Mouse (Mus musculus) adipocyte (in vitro differentiated cells): ENCODE results near the gene Zfp239.
"Not testable (repeated sequence)": the region's sequence is repeated elsewhere in the genome, so short reads cannot be mapped to it uniquely, and the experiment has no call there.

Source experiments
- DNase-seq: peaks from one replicate; pipeline ENCODE4 v3.0.0-alpha.2; 2016; ENCODE audit warnings: low spot score

Gene Zfp239

DNA sequence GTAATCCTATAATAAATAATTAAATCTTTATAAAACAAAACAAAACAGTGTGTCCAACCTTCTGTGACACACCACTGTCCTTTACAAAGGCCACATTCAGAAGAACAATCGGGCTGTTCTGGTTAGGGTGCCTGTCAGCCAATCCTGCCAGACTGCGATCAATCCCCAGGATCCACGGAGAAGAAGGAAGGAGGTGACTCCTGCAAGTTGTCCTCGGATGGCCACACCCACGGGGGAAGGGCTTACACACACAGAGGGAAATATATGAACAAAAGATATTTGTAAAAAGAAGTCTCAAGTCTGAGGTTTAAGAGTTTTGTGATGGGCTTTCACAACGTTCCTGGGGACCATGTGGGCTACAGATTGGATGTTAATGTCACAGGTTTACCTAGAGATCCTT is at the start of gene Zfp239:
TSS of gene Zfp239 (plus strand) at position 253 of the 400 bp plus-strand sequence.
- no peak for DNase-seq

DNA sequence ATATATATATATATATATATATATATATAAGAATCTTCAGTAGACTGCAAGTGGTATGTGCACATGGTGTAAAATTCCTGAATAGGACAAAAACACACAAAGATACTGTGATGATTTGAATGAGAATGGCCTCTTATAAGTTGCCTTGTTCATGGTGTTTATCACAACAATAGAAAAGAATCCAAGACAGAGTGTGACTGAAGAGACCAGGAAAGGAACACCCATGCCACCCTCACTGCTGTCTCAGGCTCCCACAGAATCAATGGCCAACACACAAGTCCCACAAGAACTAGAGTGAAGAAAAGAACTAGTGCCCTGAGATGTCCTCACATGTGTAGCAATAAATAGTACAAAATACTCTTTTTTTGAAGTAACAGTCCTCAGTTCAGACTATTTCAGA is 47.2 kb upstream of the Zfp239 start:
- no peak for DNase-seq

DNA sequence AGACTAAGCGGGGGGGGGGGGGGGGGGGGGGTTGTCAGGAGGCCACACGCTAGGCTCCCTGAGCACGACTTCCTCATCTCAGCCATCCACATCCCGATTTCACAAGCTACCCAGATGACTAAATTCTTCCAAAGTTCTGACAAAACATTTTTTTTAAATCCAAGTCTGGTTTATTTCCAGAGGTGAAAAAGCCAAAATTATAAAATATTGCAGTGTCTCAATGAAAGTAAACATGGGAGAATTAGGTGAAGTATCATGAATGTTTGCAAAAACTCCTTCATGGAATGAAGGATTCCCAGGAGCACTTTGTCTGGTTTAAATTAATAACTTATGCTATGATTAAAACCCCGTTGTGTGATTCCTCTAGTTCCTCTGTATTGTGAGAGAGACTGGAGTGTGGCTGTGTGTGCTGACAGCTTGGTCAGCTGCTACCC is 44.8 kb upstream of the Zfp239 start:
- DNase-seq = peak; percentile 85

DNA sequence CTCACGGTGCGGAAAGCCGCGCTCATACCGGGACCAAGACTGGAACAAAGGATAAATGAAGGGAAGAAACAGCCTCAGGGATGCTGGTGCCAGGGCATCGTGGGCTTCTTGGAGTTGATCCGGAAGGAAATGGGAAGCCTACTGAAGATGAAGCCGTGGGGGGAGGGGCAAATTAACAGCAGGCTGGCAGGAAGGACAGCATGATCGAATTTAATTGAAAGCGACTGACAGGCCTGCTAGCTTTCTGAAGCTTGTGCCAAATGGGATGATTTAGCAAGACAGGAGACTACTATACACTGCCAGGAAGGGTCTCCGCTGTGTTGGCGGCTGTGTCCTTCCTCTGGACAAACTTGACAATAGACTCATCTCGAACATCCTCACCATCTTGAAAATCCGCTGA is 41.6 kb upstream of the Zfp239 start:
- no peak for DNase-seq

DNA sequence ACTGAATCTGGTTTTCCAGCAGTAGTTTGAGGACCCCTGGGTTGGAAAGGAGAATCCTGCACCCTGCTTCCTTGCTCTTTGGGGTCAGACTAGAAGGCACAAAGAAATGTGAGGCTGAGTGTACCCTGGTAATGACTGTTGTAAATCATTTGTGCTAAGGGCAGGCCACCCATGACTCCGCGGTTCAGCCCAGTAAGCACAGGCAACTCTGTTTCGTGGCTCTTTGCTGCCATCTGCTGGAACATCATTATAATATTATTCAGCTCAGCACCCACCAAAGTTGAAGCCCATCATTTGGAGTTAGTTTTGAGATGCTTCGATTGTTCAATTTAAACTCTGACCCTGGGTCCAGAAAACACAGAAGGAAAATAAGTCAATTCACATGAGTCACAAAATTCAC is 36.5 kb upstream of the Zfp239 start:
- peak; percentile 85 for DNase-seq

GRCm38 (mm10) chr6:117828273-117828672 is 33.6 kb upstream of the Zfp239 start:
- DNase-seq = peak; percentile 76

- peak; percentile 94 for DNase-seq
Observed at GRCm38 (mm10) chr6:117840686-117841510, 21.0 kb upstream of the Zfp239 start, which contains the start of gene Zfp637. TSS of gene Zfp637 (plus strand) at chr6:117841180.

GRCm38 (mm10) chr6:117841511-117841955 is 20.4 kb upstream of the Zfp239 start:
- peak; percentile 71 for DNase-seq

- no peak for DNase-seq
Observed at GRCm38 (mm10) chr6:117844597-117844996, 17.3 kb upstream of the Zfp239 start.

DNA sequence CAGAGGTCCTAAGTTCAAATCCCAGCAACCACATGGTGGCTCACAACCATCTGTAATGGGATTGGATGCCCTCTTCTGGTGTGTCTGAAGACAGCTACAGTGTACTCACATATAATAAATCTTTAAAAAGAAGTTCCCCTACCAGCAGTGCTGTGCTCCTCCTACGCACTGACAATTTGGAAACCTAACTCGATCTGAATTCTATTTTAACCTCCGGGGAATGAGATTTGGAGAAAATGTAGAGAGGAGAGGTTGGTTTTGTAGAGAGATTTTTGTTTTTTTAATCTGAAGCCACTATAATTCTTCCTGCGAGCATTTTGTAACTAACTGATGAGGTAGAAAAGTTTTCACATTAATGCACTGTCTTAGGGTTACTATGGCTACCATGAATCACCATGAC is 15.2 kb upstream of the Zfp239 start:
- not testable (repeated sequence) for DNase-seq

GRCm38 (mm10) chr6:117847772-117848171 is 14.1 kb upstream of the Zfp239 start:
- DNase-seq = peak; percentile 41

DNA sequence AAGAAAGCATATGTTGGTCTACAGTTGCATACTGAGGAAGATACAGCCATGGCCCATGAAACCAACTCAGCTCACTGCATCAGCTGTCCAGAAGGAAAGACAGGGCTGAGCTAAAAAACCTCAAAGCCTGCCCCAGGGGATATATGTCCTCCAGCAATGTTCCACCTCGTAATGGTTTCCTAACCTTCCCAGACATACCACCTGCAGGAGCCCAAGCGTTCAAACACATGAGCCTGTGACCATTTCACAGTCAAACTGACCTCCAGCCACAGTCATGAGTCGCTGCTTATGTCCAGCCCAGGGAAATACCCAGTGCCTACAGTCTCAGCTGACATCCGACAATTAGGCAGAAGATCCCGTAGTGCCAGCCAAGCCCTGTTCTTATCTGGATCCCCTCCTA is 13.3 kb upstream of the Zfp239 start:
- no peak for DNase-seq

- no peak for DNase-seq
Observed at GRCm38 (mm10) chr6:117851747-117852146, 10.2 kb upstream of the Zfp239 start.

GRCm38 (mm10) chr6:117857990-117858389 is 3.9 kb upstream of the Zfp239 start:
- no peak for DNase-seq

DNA sequence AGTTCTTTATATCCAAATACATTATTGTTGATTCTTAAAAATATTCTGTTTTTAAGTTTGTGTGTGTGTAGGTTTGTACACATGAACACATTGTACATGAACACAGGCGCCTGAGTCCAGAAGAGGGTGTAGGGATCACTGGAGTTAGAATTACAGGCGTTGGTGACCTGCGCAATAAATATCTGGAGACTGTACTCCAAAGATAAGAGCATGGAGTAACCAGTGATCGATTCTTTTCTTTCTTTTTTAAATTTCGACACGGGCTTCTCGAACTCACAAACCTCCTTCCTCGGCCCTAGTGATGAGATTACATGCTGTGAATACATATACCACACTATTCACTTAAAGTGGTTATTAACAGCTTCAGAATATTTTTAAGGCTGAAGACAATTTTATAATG is 565 bp downstream of the Zfp239 start:
- DNase-seq = no peak

- DNase-seq = peak; percentile 53
Observed at GRCm38 (mm10) chr6:117862899-117863620, 1.2 kb downstream of the Zfp239 start.

GRCm38 (mm10) chr6:117863751-117864150 is 1.9 kb downstream of the Zfp239 start:
- no peak for DNase-seq

DNA sequence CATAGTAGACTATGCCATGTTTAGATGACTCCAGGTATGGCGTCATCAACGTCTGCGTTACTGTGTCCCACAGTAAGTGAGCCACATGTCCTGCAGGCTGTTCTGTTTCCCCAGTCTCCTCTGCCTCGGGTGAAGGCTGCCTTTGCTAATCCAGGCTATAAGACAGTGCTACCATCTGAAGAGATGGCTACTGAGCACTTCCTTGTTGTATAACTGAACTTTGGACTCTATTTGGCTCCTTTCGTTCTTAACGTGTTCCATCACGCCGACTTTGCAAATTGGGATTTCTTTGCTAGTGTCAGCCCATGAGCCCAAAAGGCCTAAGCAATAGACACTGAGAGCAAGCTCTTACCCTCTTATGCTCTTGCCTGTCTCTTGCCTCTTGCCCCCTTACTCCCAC is 6.3 kb downstream of the Zfp239 start:
- DNase-seq = no peak

DNA sequence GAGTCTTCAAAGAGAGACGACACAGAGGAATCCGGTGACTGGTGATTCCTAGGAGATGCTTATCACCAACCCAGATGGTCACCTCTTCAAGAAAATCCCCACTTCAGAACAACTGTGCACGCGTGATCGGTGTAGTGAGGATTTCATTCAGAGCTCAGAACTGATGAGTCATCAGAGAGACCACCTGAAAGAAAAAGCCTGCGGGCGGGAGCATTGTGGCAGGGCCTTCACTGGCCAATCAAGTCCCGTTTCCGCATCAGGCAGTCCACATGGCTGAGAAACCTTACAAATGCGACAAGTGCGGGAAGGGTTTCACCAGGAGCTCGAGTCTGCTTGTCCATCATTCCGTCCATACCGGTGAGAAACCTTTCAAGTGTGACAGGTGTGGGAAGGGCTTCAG is 9.1 kb downstream of the Zfp239 start:
- DNase-seq = no peak

DNA sequence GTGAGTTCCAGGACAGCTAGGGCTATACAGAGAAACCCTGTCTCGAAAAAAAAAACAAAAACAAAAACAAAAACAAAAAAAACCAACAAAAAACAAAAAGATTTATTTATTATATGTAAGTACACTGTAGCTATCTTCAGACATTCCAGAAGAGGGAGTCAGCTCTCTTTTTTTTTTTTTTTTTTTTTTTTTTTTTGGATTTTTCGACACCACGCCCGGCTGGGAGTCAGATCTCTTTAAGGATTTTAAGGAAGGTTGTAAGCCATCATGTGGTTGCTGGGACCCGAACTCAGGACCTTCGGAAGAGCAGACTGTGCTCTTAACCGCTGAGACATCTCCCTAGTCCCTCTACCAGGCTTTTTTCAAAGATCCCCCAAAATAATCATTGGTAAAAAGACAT is 11.6 kb downstream of the Zfp239 start:
- DNase-seq = not testable (repeated sequence)

DNA sequence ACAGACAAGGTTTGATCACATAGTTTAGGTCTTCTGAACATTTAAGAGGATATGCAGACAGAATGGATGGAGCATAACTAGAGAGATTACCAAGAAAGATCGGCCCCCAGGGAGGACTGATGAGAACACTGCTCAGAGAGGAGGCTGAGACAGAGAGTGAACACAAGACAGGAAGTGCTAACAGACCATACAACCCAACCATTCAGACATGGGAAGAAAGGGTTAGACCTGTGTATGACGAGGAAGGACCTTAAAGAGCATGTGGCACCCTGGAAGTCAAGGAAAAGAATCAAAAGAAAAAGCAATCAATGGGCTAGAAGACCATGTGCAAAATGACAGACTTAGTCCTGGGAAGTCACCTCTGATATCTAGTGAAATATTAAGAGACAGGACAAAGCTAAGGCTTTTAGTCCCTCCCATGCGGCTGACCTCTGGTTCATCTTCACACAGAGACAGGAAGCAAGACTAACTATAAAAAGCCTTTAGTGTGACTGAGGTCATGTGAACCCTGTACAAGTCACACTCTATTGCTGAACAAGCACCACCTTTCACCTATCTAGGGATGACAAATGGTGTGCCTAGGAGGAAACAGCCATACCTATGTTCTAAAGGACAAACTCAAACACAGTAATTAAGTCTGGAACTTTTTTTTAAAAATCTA is 12.9 kb downstream of the Zfp239 start:
- DNase-seq = peak; percentile 60

DNA sequence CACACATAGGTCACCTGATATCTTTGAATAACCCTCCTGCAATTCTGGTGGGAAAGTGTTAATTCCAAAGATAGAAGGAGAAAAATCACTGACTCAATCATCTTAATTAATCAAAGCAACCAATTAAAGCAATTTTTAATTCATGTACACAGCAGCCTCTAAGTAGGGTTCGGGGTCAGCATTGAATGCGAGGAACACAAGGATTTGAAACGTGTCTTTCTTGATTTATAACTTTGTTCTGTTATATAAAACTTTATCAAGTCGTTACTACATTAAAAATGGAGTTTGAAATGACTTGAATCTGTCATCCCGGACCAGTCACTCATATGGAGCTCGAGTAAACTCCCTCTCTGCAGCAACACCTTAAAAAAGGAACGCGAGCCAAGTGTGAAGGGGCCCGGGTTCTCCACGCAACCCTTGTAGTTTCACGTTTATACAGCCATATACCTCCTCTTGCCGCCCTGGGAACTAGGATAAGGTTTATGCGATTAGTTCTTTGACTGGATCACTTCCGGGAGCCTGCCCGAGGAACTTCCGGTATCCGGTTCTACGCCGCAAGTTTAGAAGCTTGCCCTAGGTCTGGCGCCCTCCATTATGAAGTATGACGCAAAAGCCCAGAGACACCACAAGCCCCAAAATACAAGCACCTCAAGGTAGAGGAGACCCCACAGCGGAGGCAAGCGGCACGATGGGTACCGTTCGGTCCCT is 17.0 kb downstream of the Zfp239 start:
- peak; percentile 99 for DNase-seq
